Mouse (Mus musculus) ES-E14 (cell line): ENCODE measurements around the gene Eif2b3. TPM values are rescaled to one million over a fixed set of nuclear protein-coding genes. Genes with fewer than 3 reads are reported as not detected.

Source experiments
- DNase-seq: peaks from one replicate; pipeline ENCODE4 v3.0.0-alpha.2; 2013; ENCODE audit warnings: low read depth, low spot score
- H3K27ac ChIP-seq: 2 replicates; pipeline ENCODE4 v1.5.1; 2012; ENCODE audit warnings: low read depth, mild to moderate bottlenecking, low read length, moderate library complexity, mixed read lengths; ENCODE audit not compliant: poor library complexity, insufficient read depth, severe bottlenecking
- H3K36me3 ChIP-seq: 2 replicates; pipeline ENCODE4 v1.6.1; 2012; ENCODE audit warnings: mild to moderate bottlenecking, low read length, moderate library complexity, mixed read lengths; ENCODE audit not compliant: control insufficient read depth, poor library complexity, insufficient read depth, severe bottlenecking
- H3K4me1 ChIP-seq, 2 experiments: fragments of 150-350 bp in 1 of 2; sonication (generic) in 1 of 2; 2 replicates each; pipeline ENCODE4 v1.6.1; 2012; ENCODE audit warnings: low read length in 2 of 2, mild to moderate bottlenecking in 1 of 2, mixed read lengths in 1 of 2; ENCODE audit not compliant: control insufficient read depth in 2 of 2, insufficient read depth in 2 of 2, poor library complexity in 1 of 2
- H3K4me3 ChIP-seq, 2 experiments: fragments of 150-350 bp in 1 of 2; sonication (generic) in 1 of 2; 2 replicates each; pipeline ENCODE4 v1.5.1; 2012; ENCODE audit warnings: low read length in 2 of 2, low read depth in 1 of 2, mild to moderate bottlenecking in 1 of 2, mixed read lengths in 1 of 2; ENCODE audit not compliant: insufficient read depth in 1 of 2, poor library complexity in 1 of 2, severe bottlenecking in 1 of 2
- H3K9ac ChIP-seq: 2 replicates; pipeline ENCODE4 v1.6.1; 2012; ENCODE audit warnings: low read depth, mild to moderate bottlenecking, low read length, mixed read lengths; ENCODE audit not compliant: poor library complexity, insufficient read depth, severe bottlenecking
- H3K9me3 ChIP-seq: fragments of 150-350 bp; sonication (generic); 2 replicates; pipeline ENCODE4 v1.6.1; 2012; ENCODE audit warnings: low read depth, mild to moderate bottlenecking, low read length; ENCODE audit not compliant: control insufficient read depth, insufficient read depth
- CHD2 ChIP-seq: IDR thresholded peaks from 2 replicates; pipeline ENCODE4 v1.6.1; 2014; ENCODE audit warnings: mild to moderate bottlenecking, low read depth, low read length, inconsistent platforms
- HCFC1 ChIP-seq: IDR thresholded peaks from 2 replicates; pipeline ENCODE4 v1.6.1; 2012; ENCODE audit warnings: low read length, inconsistent platforms, borderline replicate concordance; ENCODE audit not compliant: insufficient read depth
- MAFK ChIP-seq: IDR thresholded peaks from 2 replicates; pipeline ENCODE4 v1.6.1; 2014; ENCODE audit warnings: mild to moderate bottlenecking, low read depth, low read length, inconsistent platforms; ENCODE audit not compliant: insufficient read depth
- ZC3H11A ChIP-seq: IDR thresholded peaks from 2 replicates; pipeline ENCODE4 v1.6.1; 2012; ENCODE audit warnings: low read depth, mild to moderate bottlenecking, inconsistent platforms, low read length, borderline replicate concordance
- ZNF384 ChIP-seq: IDR thresholded peaks from 2 replicates; pipeline ENCODE4 v1.6.1; 2012; ENCODE audit warnings: low read depth, low read length, inconsistent platforms
- in situ Hi-C, 2 experiments: fragments of 600-800 bp; cut with MboI; formaldehyde crosslinking; loops; one replicate each; pipeline ENCODE4 v1.15.1; 2025; ENCODE audit warnings: low sequenced_read_pairs in 2 of 2, inconsistent platforms in 1 of 2; ENCODE audit not compliant: unreplicated experiment in 2 of 2
- total RNA-seq: library from RNA; depleted of rRNA; stranded (reverse); fragments of 300-350 nt; gene quantifications from 2 replicates; pipeline ENCODE4 v1.2.3, GENCODE M21; 2012; rRNA removed

Gene Eif2b3
- total RNA-seq, 1 experiment = 55.1 TPM

DNA sequence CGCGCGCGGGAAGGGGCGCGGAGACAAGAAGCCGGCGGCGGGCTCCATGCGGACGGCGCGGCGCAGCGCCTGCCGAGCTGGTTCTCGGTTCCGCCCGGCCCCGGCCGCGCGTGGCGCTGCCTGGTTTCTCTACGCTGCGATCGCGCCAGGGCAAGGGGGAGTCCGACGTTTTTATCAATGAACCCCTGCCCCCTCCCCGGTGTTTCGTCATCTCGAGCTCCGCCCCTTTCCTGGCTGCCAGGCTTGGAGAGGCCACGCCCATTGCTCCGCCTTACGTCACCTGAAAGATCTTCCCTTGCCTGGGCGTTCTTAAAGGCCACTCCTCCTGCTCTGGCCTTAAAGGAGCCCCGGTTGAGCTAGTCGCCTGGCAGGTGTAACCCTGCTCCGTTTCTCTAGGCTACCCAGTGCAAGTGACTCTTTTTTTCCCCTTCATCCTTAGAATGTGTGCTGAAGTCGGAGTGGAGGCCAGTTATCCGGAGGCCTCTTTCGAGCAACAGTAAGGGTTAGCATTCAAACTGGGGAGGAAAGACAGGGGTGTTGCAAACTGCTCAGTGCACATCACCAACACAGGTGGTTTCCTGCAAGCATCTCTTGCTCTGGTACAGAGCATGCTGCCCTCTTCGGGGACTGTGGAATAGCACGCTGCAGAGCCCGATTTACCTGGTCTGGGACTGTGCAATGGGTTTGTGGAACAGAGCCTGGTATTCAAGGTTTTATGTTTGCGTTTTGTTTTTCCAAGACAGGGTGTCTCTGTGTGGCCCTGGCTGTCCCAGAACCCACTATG is 114.8 kb downstream of the Eif2b3 start, which contains the start of gene Plk3:
Gene Plk3, minus strand, starts transcription at position 147 of the 784 bp plus-strand sequence.
- DNase-seq = peak; percentile 99
- TF ChIP-seq CHD2 (no peak), ZNF384 (no peak), MAFK (no peak), ZC3H11A (no peak), HCFC1 (no peak)
- Histone ChIP-seq H3K36me3 (peaks cover 22% of the 10 kb centered on the region), H3K27ac (no peak within 1 kb of the TSS), H3K9me3 (no peaks in the 10 kb centered on the region), H3K4me3 (peak within 1 kb of the TSS; percentile 84 to 89), H3K4me1 (peaks cover 6 to 46% of the 10 kb centered on the region in 2 experiments; a peak in 3 of 4 replicates), H3K9ac (peak within 1 kb of the TSS; percentile 87)
- in situ Hi-C loops = loop anchor here in 1 of 2 experiments (25.0 kb wide), 1 partner anchor 322 kb away; the partner anchor contains the start of genes Hpdl, Mutyh and Toe1

DNA sequence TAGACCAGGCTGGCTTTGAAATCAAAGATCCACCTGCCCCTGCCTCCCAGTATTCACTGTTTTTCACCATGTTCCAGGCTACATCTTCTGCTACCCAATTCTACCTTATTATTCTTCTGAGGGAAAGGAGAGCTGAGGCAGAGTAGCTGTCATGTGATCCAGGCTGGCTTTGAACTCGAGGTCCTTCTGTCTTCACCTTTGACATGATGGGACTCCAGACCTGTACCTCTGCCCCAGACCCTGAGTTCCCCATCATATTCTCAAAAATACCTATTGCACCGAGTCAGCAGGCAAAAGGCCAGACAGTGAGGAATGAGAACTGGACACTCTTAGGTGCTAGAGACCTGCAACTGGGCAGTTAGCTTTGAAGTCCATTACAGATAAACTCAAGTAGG is 115.4 kb downstream of the Eif2b3 start:
- peaks cover 6 to 46% of the 10 kb centered on the region in 2 experiments; a peak in 3 of 4 replicates for H3K4me1 ChIP-seq
- H3K36me3 ChIP-seq = peaks cover 20% of the 10 kb centered on the region
- no peak overlapping the region for H3K27ac ChIP-seq
- H3K9me3 ChIP-seq = no peaks in the 10 kb centered on the region
- DNase-seq = no peak
- H3K9ac ChIP-seq = no peak overlapping the region
- in situ Hi-C loops = loop anchor here in 1 of 2 experiments (25.0 kb wide), 1 partner anchor 322 kb away; the partner anchor contains the start of genes Hpdl, Mutyh and Toe1
- TF ChIP-seq CHD2 (no peak), ZNF384 (no peak), MAFK (no peak), ZC3H11A (no peak), HCFC1 (no peak)
- no peak overlapping the region for H3K4me3 ChIP-seq

DNA sequence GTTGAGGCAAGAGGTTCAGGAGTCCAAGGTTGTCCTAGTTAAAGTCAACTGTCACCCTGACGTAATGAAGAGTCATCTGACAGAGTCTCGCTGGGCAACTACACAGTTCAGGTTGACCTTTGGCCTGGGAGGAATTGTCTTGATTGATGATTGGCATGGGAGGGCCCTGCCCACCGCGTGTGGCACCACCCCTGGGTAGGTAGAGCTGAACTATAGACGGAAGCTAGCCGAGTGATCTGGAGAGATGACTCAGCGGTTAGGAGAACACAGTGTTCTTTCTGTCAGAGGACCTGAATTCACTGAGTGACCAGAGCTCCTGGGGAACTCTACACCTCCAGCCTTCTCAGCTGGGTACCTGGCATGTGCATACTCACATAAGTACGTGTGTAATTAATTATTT is 116.8 kb downstream of the Eif2b3 start:
- Histone ChIP-seq H3K4me1 (peaks cover 5 to 35% of the 10 kb centered on the region in 2 experiments; a peak in 3 of 4 replicates), H3K4me3 (peak overlapping the region; percentile 10 to 30; a peak in 3 of 4 replicates), H3K9me3 (no peaks in the 10 kb centered on the region), H3K36me3 (peaks cover 7% of the 10 kb centered on the region), H3K27ac (peak overlapping the region; percentile 82), H3K9ac (peak overlapping the region; percentile 75)
- in situ Hi-C loops = loop anchor here in 1 of 2 experiments (25.0 kb wide), 1 partner anchor 324 kb away; the partner anchor contains the start of genes Hpdl, Mutyh and Toe1
- no peak for TF ChIP-seq CHD2
- no peak for TF ChIP-seq ZC3H11A
- peak; percentile 88 for TF ChIP-seq MAFK
- DNase-seq = no peak

Other genes with a start within 250 kb of the Eif2b3 start
- 47.4 and 51.9 TPM in 2 replicates for gene Toe1, start 211.8 kb upstream of the Eif2b3 start, total RNA-seq
- 23.1 and 32.2 TPM in 2 replicates for gene Mutyh, start 211.7 kb upstream of the Eif2b3 start, total RNA-seq
- gene Hpdl, start 197.7 kb upstream of the Eif2b3 start, total RNA-seq = 5.4 and 5.8 TPM in 2 replicates
- gene Zswim5, start 142.0 kb upstream of the Eif2b3 start, total RNA-seq = 2.5 and 3.2 TPM in 2 replicates
- gene Urod, start 25.0 kb upstream of the Eif2b3 start, total RNA-seq = 65.8 and 82.5 TPM in 2 replicates
- gene Hectd3, start 24.1 kb upstream of the Eif2b3 start, total RNA-seq = 14.8 and 21.8 TPM in 2 replicates
- 28.2 and 80.0 TPM in 2 replicates for gene Ptch2, start 76.7 kb downstream of the Eif2b3 start, total RNA-seq
- gene Btbd19, start 106.3 kb downstream of the Eif2b3 start, total RNA-seq = 51.2 and 87.1 TPM in 2 replicates
- gene Tctex1d4, start 107.4 kb downstream of the Eif2b3 start, total RNA-seq = 0.49 and 1.2 TPM in 2 replicates
- 26.7 and 28.3 TPM in 2 replicates for gene Plk3, start 114.6 kb downstream of the Eif2b3 start, total RNA-seq
- 3,133 and 3,400 TPM in 2 replicates for gene Rps8, start 136.8 kb downstream of the Eif2b3 start, total RNA-seq
- gene Kif2c, start 163.2 kb downstream of the Eif2b3 start, total RNA-seq = 73.1 and 86.0 TPM in 2 replicates
- gene Tmem53, start 232.5 kb downstream of the Eif2b3 start, total RNA-seq = 2.2 and 3.4 TPM in 2 replicates
- gene Armh1, start 232.7 kb downstream of the Eif2b3 start, total RNA-seq = 0.18 TPM in 1 of 2 replicates, not detected in the other